Mouse (Mus musculus) olfactory bulb, adult 2 months (tissue): ENCODE measurements around the gene Tbx6. TPM values are rescaled to one million over a fixed set of nuclear protein-coding genes. Genes with fewer than 3 reads are reported as not detected.

Experiments used
- H3K27ac ChIP-seq: fragments of 200-500 bp; 2 replicates; pipeline ENCODE4 v1.5.1; 2012; ENCODE audit warnings: low read depth, low read length; ENCODE audit not compliant: insufficient read depth
- H3K4me1 ChIP-seq: fragments of 200-500 bp; 2 replicates; pipeline ENCODE4 v1.6.1; 2012; ENCODE audit warnings: low read length; ENCODE audit not compliant: control insufficient read depth, insufficient read depth
- H3K4me3 ChIP-seq: fragments of 200-500 bp; 2 replicates; pipeline ENCODE4 v1.5.1; 2012; ENCODE audit warnings: mild to moderate bottlenecking, low read depth, low read length, moderate library complexity; ENCODE audit not compliant: insufficient read depth
- CTCF ChIP-seq: fragments of 200-500 bp; IDR thresholded peaks from 2 replicates; pipeline ENCODE4 v1.5.1; 2012; ENCODE audit warnings: low read depth, mild to moderate bottlenecking, low read length, moderate library complexity; ENCODE audit not compliant: insufficient read depth
- POLR2A ChIP-seq: fragments of 200-500 bp; IDR thresholded peaks from 2 replicates; pipeline ENCODE4 v1.6.1; 2012; ENCODE audit warnings: mild to moderate bottlenecking, low read depth, low read length, moderate library complexity; ENCODE audit not compliant: insufficient read depth
- WGBS: fragments of 180-500 bp; shearing (Covaris S2); methylation state at CpG from one replicate; pipeline ENCODE4 v1.1.7; 2018; 5-methylcytosine and 5-hydroxymethylcytosine counted together
- polyA plus RNA-seq: library from polyadenylated mRNA; stranded (reverse); fragments of >200 nt; gene quantifications from 2 replicates; pipeline ENCODE4 v1.2.4, GENCODE M21; 2012; ENCODE audit warnings: low replicate concordance; ENCODE audit not compliant: missing spikeins, insufficient read depth, insufficient read length

The Tbx6 gene
- polyA plus RNA-seq, 1 experiment: not detected

- peaks cover 6% of the 10 kb centered on the region for H3K4me1 ChIP-seq
- no peak overlapping the region for H3K4me3 ChIP-seq
- H3K27ac ChIP-seq: no peak overlapping the region
- no peak for TF ChIP-seq CTCF
- no peak for TF ChIP-seq POLR2A
- 26% methylated on average over 1 of the region's 1 CpGs for WGBS
Observed at GRCm38 (mm10) chr7:126818818-126819217, 37.5 kb downstream of the Tbx6 start.

DNA sequence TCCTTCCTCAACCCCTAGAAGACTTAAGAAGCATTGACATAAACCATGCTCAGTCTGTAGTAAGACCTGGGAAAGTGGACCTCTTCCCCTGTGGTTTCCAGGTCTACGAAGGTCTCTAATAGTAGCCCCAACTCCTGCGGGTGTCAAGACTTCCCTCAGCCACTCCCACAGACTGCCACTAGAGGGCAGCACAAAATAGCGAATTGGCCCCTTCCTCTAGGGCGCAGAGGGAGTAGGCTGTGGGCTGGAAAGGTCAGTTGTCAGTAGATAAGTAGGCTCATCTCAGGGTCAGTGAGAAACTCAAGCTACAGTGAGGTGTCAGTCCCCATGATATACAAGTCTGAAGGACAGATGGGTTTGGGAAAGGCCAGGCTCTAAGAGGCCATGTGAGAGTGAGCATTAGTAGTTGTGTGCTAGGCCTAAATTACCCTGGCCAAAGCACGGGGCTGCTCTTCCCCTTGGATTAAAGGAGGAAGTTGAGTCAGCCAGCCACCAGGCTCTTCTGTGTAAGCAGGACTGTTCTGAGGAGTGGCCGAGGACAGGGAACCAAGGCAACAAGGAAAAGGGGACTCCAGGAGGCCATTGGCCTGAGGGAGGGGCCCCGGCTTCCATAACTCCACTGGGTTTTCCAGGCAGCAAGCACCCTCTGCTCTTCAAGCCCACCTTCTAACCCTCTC is 40.7 kb downstream of the Tbx6 start:
- 22% methylated on average over 7 of the region's 7 CpGs for WGBS
- peaks cover 28% of the 10 kb centered on the region for H3K4me1 ChIP-seq
- H3K27ac ChIP-seq: peak overlapping the region; percentile 59
- TF ChIP-seq CTCF: peak; percentile 78
- no peak for TF ChIP-seq POLR2A
- 0 out of 2 replicates have a peak overlapping the region, but pooled peaks have one; percentile 87 for H3K4me3 ChIP-seq

- 13% methylated on average over 9 of the region's 9 CpGs for WGBS
- H3K4me1 ChIP-seq: peaks cover 28% of the 10 kb centered on the region
- H3K4me3 ChIP-seq: peak overlapping the region; percentile 87
- peak overlapping the region; percentile 59 for H3K27ac ChIP-seq
- no peak for TF ChIP-seq CTCF
- TF ChIP-seq POLR2A: no peak
Observed at GRCm38 (mm10) chr7:126822741-126823140, 41.5 kb downstream of the Tbx6 start.

- no peak overlapping the region for H3K27ac ChIP-seq
- 3% methylated on average over 15 of the region's 19 CpGs for WGBS
Observed at GRCm38 (mm10) chr7:126823202-126823711, 42.0 kb downstream of the Tbx6 start.

DNA sequence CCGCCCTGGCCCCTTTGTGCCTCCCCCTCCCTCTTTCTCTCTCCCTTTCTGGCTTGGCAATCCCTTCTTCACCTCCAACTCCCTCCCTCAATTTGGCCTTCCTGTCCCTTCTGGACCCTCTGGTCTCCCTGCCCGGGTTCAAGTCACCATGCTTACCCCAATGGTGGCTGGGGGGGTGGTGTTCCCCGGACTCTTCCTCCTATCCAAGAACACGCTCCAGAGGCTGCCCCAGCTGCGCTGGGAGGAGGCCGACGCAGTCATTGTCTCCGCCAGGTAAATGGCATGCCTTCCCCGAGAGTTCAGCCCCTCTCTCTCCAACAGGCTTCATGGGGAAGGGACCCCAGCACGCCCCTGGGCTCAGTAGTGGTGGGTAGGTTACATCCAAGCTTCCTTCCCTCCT is 42.7 kb downstream of the Tbx6 start:
- Histone ChIP-seq H3K4me1 (peaks cover 28% of the 10 kb centered on the region), H3K4me3 (peak overlapping the region; percentile 87), H3K27ac (no peak overlapping the region)
- no peak for TF ChIP-seq POLR2A
- no peak for TF ChIP-seq CTCF
- 9% methylated on average over 10 of the region's 10 CpGs for WGBS

More at GRCm38 (mm10) chr7:126823202-126823711, 42.0 kb downstream of the Tbx6 start:
- H3K4me3 ChIP-seq: peak overlapping the region; percentile 87
- TF ChIP-seq POLR2A: peak; percentile 16; the same call in 1 of the 2 replicates
- no peak for TF ChIP-seq CTCF
- H3K4me1 ChIP-seq: peaks cover 28% of the 10 kb centered on the region

DNA sequence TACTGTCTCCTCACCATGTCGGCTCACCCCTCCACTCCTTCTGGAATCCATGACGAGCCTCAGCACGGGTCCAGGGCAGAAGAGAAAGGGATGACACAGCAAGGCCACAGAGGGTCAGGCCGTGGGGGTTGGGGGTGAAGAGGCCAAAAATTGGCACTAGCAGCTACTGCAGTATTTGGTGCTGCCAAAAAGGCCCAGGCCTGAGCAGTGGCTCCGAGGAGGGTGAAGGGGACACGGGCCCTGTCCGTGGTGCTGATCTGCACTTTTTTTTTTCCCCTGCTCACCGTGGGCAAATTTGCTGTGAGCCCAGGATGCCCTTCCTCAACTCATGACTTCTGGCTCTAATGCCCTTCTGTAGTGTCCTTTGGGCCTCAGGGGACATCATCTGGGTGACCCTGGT is 44.1 kb downstream of the Tbx6 start:
- 45% methylated on average over 8 of the region's 8 CpGs for WGBS
- TF ChIP-seq POLR2A: no peak
- no peak for TF ChIP-seq CTCF
- H3K27ac ChIP-seq: no peak overlapping the region
- no peak overlapping the region for H3K4me3 ChIP-seq
- H3K4me1 ChIP-seq: peaks cover 28% of the 10 kb centered on the region

GRCm38 (mm10) chr7:126825952-126826351 is 44.7 kb downstream of the Tbx6 start:
- Histone ChIP-seq H3K27ac (no peak overlapping the region), H3K4me1 (peaks cover 28% of the 10 kb centered on the region), H3K4me3 (no peak overlapping the region)
- TF ChIP-seq CTCF: no peak
- no peak for TF ChIP-seq POLR2A
- 69% methylated on average over 5 of the region's 5 CpGs for WGBS

GRCm38 (mm10) chr7:126831539-126831938 is 50.3 kb downstream of the Tbx6 start, which contains the start of gene 4930451I11Rik:
4930451I11Rik (minus strand) TSS chr7:126831639.
- Histone ChIP-seq H3K4me1 (peaks cover 8% of the 10 kb centered on the region), H3K4me3 (peak within 1 kb of the TSS; percentile 16), H3K27ac (no peak within 1 kb of the TSS)
- TF ChIP-seq CTCF (no peak), POLR2A (no peak)
- WGBS: 54% methylated on average over 5 of the region's 5 CpGs

DNA sequence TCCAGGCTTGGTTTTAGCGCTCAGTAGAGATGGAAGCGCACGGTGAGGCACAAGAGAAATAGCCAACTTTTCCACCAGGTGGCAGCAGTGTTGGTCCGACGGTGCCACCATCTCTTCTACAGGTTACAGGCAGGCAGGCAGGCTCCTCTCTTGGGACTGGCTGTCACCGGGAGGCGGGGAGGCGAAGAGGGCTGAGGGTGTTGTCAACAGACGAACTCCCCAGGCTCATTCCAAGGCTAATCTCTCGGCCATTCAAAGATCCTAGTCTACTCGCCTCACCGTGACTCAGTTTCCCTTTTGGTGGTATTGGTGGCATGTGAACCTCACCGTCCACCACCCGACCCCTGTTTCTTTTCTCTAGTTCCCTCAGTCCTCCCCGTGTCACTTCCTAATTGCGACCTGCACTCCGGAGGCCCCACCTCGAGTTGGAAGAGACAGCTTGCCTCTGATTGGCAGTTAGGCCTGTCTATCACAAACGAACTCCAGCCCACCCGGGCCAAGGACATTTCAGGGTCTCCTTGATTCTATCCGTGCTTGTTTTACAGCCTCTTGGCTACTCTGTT is 50.8 kb downstream of the Tbx6 start:
- Histone ChIP-seq H3K27ac (no peak overlapping the region), H3K4me3 (peak overlapping the region; percentile 16), H3K4me1 (peaks cover 8% of the 10 kb centered on the region)
- 2% methylated on average over 21 of the region's 21 CpGs for WGBS
- TF ChIP-seq CTCF (peak; percentile 68), POLR2A (no peak)
